Mouse (Mus musculus) cerebellum, postnatal 25 days (tissue): ENCODE results near the gene Zfp36.
"Not testable (repeated sequence)": the region's sequence is repeated elsewhere in the genome, so short reads cannot be mapped to it uniquely, and the experiment has no call there.

ENCODE experiments used
- DNase-seq, 2 experiments: peaks; one replicate each; pipeline ENCODE4 v3.0.0; 2021; ENCODE audit warnings: mixed read lengths in 2 of 2

Gene Zfp36

DNA sequence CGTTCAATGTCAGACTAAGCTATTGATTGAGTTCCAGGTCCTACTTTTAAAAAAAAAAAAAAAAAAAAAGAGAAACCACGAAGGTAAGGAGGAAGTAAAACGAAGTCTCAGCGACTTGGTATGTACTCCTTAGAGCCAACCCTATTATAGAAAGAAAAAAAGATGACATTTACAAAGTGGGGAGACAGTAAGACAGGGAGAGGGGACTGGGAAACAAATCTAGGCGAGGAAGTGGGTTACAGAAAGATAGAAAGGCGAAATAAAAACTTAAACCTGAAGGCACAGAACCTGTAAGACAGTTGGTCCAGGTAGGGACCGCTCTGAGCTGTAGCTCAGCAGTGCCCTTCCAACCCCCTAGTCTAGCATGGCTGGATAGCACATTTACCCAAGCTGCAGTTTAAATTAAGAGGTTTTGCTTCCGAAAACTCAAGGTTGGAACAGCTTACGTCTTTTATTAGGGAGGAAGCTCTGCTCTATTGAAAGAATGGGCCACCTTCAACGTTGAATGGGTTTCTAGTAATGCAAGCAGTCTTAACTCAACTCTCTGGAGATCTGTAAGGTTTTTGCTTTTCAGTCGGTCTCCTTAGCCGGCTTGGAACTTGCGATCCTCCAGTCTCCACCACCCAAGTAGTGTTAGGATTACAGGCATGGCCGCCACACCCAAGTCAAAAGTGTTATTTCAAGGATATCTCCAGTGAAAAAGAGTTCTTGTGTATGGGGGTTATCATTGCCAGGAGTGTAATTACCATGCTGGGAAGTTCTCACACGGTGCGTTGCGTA, at the start of gene Zfp36:
Gene Zfp36 (minus strand): TSS at position 17 of the 780 bp plus-strand sequence.
- no peak for DNase-seq

DNA sequence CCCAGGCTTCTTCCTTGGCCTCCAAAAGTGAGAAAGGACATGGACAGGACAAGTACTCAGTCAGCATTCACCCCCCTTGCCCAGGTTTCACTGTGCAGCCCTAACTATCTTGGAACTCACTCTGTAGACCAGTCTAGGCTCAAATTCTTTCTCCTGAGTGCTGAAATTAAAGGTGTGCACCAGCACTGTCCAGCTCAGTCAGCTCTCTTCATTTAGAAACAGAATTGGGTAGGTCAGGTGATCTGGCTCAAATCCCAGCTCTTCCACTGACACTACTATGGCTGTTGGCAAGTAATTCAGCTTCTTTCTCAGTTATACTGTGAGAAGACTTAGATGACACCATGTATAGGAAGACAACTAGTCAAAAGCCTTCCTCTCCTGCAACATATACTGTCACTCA, 47.7 kb upstream of the Zfp36 start:
- peak in 1 of 2 experiments; percentile 55 for DNase-seq

DNA sequence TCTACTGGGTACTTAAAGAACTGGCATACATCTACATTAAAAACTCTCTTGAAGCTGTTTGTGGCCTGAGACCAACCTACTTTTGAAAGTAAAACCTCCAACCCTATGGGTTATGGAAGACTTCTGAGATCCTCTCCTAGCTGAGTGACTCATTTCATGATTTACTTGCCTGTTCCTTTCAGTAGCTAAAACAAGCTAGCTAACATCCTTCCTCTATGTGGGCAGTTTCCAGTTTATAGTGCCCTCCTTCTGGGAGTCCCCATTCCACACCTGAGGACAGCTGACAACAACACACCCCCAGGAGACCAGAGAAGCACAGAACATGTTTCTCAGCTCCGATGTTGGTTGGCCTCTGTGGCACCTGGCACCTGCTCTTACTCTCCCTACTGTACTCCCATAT, 43.0 kb upstream of the Zfp36 start:
- DNase-seq = no peak

DNA sequence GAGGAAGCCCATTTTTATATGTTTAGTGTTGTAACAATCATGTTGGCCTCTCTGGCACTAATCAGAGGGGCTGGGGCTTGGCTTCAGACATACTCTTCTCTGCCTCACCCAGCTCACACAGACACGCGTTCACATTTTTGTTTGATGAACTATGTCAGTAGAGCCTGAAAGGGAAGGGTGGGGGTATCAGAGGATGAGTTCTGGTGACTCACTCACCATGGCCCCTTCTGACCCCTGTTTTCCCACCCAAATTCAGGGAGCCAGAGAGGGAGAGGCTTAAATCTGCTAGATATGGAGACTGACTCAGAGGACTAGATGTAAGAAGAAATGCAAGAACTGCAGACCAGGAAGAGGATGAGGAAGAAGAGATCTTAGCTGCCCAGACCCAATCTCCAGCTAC, 39.4 kb upstream of the Zfp36 start:
- no peak for DNase-seq

DNA sequence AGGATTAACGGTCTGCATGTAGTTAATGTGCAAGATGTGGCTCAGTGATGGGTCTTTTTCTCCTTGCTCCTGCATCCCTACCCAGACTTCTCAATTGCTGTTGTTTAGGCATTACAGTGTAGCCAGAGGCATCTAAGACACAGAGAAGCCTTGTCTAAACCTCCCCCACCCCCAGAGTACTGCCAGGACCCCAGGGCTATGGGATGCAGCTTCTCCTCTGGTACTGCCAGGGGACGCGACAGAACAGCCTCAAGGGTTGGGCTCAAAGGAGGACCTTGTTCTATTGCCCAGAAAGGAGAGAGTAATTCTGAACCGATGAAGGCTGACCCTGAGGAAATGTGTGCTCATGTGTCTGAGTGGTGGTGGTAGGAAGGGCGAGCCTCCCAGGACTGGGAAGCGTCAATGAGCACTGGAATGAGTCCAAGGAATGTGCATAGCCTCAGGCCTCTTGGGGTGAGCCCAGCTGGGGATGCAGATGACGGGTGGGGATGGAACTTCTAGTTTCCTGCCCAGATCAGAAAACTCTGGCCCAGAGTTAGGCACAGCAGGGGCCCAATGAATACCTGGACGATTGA, 38.1 kb upstream of the Zfp36 start:
- DNase-seq = no peak

DNA sequence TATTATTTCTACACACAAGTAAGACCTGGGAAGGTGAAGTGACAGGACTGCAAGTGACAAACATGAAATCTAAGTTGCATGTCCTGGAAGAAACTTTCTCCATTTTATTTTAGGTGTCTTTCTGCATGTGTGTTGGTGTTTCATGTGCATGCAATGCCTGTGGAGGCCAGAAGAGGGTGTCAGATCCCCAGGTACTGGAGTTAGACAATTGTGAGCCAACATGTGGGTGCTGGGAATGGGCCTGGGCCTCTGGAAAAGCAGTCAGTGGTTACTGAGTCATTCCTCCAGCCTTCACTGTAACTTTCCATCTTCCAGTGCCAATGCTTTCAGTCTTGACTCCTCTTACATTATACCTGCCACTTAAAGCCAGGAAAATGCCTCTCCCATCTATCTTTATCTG, 37.3 kb upstream of the Zfp36 start:
- DNase-seq = no peak

DNA sequence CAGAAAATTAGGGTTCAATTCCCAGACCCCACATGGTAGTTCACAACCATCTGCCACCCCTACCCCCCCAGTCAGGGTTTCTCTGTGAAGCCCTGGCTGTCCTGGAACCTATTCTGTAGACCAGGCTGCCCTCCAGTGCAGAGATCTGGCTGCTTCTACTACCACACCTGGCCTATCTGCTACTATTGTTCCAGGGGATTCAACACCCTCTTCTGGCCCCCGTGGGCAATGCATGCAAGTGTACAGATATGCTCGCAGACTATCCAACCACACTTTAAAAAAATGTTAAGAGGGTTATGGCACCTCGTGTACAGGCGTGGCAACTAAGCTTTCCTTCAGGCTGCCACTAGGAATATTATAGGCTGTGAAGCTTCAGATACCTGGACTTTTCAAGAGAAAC, 32.8 kb upstream of the Zfp36 start:
- DNase-seq = no peak

DNA sequence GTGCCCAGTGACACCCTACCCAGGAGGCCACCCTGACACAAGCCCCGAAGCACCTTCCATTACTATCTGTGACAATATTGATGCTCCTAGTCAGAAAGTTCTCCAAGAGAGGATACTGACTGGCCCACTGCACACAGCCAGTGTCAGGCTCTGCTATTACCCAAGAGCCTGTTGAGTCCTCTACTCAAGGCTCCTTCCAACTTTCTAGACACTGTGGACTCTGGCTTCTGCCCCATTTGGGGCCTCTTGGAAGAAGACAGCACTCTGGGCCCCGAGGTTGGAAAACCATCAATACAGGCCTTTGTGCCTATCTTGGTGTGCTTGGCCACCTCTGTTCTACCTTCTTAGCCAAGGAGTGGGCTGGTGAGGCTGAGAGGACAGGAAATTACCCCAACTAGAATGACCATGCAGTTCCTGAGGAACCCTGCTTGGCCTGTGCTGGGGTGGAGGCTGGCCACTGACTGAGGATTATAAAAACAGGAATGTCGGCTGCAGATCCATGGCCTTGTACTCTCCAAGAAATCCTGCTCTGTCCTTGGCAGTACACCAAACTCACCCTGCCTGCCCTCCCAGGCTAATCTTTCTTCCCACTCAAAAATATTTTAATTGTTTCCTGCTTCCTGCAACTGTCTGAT, 30.9 kb upstream of the Zfp36 start:
- no peak for DNase-seq

DNA sequence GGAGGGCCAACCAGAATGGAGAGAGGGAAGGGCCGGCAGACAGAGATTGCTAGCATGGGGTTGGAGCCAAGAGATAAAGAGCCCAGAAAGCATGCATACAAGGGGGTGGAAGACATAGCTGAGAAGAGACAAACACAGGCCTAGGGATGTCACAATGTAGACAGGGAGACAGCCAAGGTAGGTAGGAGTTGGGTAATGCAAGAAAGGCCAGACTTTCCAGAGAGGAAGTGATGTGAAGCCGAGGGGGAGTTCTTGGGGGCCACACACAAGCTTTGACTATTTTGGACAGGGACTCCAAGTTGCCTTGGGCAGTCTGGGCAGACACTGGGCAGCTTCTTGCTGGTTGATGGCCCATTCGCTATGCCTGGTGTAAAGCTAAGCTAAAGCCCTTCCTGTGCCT, 21.9 kb upstream of the Zfp36 start:
- no peak for DNase-seq

DNA sequence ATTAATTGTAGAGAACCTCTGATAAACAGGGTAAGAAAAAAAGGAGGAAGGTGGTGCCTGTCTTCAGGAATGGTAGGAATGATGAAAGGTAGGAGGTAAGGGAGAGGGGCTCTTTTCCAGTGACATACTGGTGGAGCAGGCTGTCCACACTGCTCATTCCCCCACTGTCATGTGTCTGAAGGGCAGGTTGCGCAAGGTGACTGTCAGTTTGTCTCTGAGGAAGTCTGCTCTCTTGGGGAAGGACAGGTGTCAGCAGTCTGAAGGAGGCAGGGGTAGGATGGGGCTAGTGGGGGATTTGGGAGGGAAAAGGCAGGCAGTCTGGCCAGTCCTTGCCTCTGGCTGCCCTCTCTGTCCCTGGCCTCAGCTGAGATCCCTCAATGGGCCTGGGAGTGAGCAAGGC, 21.0 kb upstream of the Zfp36 start:
- DNase-seq = no peak

DNA sequence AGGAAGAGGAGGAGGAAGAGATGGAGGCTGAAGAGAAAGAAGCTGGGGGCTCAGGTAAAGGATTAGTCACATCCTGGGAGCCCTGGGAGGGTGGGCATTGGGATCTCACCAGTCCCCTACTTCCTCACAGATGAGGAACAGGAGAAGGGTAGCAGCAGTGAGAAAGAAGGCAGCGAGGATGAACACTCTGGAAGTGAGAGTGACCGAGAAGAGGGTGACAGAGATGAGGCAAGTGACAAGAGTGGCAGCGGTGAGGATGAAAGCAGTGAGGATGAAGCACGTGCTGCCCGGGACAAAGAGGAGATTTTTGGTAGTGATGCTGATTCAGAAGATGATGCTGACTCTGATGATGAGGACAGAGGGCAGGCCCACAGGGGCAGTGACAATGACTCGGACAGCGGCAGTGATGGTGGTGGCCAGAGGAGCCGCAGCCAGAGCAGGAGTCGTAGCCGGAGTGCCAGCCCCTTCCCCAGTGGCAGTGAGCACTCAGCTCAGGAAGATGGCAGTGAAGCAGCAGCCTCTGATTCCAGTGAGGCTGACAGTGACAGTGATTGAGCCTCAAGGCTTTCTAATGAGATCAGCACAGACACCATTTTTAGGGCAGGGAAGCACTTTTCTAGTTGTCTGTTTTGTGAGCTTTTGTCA, 18.8 kb upstream of the Zfp36 start:
- no peak for DNase-seq

DNA sequence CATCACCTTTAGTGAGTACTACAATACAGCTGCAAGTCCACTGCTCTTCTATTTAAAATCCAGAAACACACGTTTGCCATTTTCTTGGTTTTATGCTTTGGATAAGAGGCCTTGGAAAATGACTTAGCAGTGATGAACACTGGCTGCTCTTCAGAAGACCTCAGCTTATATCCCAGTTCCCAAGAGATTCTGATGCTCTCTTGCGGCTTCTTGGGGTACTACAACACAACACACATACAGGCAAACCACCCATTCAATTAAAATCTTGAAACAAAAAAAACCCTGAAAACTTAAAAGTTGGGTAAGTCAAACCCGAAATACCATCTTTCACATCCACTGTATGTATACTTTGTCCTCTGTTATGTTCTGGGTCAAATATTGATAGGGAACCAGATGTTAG, 17.9 kb upstream of the Zfp36 start:
- peak in 1 of 2 experiments; percentile 53 for DNase-seq

DNA sequence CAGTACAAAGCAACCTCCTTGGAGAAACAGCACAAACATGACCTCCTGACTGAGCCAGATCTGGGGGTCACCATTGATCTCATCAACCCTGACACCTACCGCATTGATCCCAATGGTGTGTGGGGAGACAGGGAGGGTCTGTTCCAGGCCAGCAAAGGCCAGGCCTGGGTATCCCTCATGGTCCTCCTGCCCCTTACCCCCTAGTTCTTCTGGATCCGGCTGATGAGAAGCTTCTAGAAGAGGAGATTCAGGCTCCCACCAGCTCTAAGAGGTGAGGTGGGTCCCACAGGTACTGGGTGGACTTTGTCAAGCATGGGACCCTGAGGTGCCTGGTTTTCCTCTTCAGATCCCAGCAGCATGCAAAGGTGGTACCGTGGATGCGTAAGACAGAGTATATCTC, 15.4 kb upstream of the Zfp36 start:
- DNase-seq = no peak

DNA sequence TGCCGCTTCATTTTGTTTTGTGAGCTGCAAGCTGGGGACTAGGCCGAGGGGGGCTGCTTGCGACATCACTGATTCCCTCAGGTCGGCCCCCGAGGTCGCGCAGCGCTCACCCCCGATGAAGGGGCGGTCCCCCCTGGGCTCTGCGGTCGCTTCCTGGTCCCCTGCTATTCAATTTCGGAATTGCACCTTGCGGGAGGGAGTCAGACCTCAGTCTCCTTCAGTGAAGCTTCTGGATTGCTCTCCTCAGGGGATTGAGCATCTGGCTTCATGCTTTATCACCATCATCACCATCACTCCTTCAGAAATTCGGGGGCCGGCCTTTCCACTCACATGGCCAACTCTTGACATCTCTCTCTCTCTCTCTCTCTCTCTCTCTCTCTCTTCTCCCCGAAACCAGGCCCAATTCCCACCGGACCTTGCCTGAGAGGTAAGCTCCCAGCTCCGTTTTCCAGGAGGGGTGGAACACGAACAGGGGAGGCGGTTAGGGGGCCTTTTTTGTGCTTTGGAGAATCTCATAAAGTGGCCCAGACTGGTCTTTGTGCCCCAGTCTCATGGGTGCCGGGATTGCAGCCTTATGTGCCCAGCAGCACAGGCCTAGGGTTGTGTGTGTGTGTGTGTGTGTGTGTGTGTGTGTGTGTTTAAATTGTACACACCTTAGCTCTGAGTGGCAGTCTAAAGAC, 13.4 kb upstream of the Zfp36 start:
- no peak for DNase-seq

DNA sequence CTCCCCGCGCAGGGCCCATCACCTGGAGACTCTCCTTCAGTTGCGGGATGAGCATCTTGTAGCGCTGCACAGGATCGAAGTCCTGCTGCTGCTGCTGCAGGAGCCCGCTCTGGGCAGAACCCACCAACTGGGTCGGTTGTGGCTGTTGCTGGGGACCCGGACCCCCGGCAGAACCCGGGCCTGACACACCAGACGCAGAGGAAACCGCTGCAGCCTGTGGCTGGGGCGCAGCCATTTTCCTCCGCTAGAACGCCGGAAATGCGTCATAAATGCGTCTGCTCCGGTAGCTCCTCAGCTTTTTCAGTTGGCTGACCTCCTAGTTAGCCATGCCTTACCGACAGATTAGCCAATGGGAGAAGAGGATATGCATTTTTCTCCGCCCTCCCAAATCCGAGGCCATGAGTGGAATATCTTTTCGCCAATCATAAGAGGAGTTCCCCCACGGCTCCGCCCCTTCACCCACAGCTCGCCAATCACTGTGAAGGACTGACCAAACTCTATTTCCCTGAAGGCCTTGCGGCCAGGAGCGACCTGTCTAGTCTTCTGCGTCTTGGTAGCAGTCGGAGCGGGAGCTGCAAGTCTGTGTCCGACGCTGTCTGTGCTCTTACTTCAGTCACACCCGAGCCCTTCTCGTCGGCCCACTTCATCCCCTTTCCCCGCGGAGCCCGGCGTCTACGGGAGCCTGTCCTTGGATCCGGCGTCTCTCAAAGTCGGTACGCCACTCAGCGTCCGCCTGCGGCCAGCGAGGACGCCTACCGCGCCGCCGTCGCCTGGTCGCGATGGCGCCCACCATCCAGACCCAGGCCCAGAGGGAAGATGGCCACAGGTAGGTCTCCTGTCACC, 12.6 kb upstream of the Zfp36 start, which contains the start of the genes Med29 and Paf1:
Gene Med29 (minus strand): TSS at position 280 of the 843 bp plus-strand sequence.
Gene Paf1 (plus strand): TSS at position 523 of the 843 bp plus-strand sequence.
- peak; percentile 96 for DNase-seq

DNA sequence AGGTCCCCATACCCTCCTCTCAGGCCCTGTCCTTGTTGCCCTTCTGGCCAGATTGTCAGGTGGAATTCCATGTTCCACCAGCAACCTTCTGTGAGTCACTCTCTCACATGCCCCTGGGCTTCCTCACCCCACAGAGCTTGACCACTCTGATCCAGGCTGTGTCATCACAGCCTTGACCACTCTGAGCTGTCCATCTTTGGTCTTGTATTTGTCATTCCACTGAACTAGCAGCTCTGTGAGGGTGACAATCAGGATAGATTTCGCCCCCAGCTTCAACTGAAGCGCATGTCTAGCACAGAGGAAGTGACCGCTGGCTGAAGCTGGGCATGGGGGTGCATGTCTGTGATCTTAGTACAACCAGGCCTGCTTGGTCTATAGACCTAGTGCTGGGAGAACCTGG, 10.3 kb upstream of the Zfp36 start:
- DNase-seq = no peak

DNA sequence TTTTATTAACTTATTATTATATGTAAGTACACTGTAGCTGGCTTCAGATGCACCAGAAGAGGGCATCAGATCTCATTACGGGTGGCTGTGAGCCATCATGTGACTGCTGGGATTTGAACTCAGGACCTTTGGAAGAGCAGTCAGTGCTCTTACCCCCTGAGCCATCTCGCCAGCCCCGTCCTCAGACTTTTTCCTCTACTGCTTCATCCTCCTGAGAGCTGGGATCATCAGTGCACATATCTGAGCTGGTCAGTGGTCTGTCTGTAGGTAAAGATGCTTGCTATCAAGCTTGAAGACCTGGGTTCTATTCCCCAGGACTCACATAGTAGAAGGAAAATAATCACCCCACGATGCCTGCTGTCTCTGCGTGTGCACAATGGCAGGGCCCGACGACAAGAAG, 7.3 kb upstream of the Zfp36 start:
- not testable (repeated sequence) for DNase-seq

DNA sequence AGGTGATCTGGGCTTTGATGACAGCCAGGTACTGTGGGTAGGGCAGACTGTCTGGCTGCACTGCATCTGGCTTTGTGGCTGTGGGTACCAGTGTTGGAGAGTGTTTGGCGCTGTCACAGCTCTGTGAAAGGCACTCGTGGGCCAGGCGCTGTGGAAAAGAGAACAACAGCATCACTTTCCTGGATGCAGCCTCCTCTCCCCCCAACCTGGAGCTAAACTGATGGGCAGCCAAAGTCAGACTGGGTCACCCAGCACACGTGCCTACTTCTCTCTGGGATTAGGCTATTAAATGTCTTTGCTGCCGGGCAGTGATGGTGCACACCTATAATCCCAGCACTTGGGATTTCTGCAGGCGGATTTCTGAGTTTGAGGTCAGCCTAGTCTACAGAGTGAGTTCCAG, 6.8 kb upstream of the Zfp36 start:
- DNase-seq = not testable (repeated sequence)

DNA sequence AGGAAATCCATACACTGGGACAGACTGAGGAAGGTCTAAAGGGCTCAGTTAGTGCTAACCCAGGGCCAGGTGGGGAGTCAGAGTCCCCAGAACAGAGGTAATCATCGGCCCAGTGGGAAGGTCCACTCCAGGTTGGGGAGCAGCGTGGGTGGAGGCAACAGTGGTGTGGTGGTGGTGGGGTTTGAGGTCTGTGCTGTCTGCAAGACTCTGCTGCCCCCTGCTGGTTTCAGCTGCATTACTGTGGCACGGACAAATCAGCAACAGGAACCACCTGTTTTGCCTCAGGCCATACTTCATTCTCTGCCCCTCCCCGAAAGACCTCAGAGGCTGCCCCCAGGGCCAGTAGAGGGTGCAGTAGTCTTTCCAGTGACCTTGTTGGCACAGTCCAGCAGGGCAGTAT, 6.4 kb upstream of the Zfp36 start:
- peak; percentile 70 to 84 for DNase-seq

DNA sequence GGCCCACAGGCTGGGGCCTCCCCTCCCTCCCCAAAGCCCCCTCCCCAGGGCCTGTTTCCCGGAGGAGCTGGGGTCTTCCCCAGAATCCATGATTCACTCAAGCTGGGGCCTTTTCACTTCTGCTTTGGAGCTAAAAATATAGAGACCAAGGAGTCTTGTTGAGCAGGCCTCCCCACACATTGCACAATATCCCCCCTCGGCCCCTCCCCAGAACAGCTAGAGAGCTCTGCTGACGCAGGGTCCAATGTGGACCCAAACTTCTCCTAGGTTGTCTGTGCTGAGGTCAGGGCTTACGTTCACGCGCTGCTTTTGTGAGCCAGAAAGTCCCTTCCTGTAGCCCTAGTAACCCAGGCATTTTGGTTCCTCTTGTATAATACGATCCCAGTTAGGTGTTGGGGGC, 6.0 kb upstream of the Zfp36 start:
- no peak for DNase-seq

DNA sequence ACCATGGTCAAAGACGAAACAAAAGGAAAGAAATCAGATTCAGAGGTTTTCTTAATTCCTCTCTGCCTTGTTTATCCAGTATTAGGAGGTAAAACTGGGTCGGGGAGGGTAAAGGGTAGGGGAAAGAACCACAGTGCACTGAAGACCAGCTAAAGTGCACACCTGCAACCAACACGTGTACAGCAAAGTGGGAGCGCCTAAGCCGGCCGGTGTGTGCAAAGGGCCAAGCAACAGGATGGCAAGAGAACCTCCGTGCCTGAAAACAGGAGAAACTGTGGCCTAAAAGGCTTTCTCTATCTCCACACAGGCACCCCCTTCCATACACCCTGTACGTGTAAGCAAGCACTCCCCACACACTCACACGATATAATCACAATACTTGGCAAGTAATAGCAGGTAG, 5.1 kb upstream of the Zfp36 start:
- no peak for DNase-seq

DNA sequence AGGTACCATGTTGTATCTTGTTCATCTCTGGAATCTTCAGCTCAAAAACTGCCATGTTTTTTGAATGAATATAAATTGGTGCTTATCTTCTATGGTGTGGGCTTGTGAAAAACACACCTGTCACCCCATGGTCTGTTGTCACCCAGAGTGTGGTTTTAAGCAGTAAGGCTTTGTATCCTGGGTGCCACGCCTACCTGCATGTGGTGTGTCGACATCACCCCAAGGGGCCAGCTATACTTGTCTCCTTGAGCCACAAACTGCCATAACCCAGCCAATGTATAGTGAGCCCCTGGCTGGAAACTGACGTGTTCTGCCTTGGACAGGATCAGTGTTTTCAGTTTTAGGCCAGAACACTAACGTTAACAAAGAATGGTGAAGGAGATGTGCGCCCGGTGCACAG, 4.1 kb upstream of the Zfp36 start:
- DNase-seq = no peak
